ENCODE assay signal across 8 mouse cellular contexts in the genomic region with DNA sequence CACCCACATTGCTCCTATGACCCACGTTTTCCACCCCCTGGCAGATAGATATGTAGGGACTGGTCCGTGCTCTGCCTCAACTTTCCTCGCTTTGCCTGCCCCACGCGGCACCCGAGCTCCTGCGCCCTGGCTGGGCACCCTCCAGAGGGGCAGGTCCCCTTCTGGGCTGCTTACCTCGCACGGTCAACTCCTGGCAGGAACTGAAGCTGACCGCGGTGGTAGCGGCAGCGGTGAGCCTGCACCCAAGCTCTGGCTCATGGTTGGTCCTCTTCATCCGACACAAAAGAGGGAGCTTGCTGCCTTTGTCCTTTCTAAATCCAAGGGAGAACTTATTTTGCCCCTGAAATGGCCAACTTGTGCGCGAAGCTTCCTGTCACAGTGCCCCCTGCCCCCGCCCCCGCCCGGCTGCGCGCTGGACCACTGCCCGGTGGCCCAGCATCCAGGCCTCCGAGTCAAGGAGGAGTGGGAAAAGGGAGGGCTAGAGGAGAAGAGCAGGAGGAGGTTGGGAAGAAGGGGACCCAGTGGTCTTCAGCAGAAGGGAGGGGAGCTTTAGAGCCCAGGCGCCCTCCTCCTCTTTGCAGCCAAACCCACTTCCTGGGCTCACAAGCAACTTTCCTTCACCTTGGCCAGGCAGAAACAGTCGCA. TPM values are rescaled to one million over a fixed set of nuclear protein-coding genes. Genes with fewer than 3 reads are reported as not detected.
A peak's percentile ranks its signal among the peaks of the same experiment; 100 is the strongest.
DNase-seq lines count a peak whose midpoint lies in the region; ATAC-seq lines count a peak whose summit lies in the region.

A gene (minus strand): TSS at position 215 of the 645 bp plus-strand sequence.

- peak within 1 kb of the TSS; percentile 58 for H3K4me2 ChIP-seq in lung, embryonic 15.5 days

- H3K9ac ChIP-seq in lung, embryonic 15.5 days = no peak within 1 kb of the TSS

- 1% methylated on average over 25 of the region's 25 CpGs for WGBS in lung, embryonic 15.5 days

- H3K9me3 ChIP-seq in lung, embryonic 15.5 days = no peaks in the 10 kb centered on the region

- H3K27ac ChIP-seq in lung, embryonic 15.5 days = no peak within 1 kb of the TSS

- peaks cover 11% of the 10 kb centered on the region for H3K4me1 ChIP-seq in lung, embryonic 15.5 days

- DNase-seq in lung, postnatal 25 days (ENCODE audit: low spot score) = no peak
- DNase-seq in embryo, embryonic 10 days (ENCODE audit: low spot score) = peak; percentile 47
- peak; percentile 11 to 22 for DNase-seq in frontal cortex, postnatal 25 days (ENCODE audit: low spot score in 2 of 2)
- peak; percentile 33 to 54 for DNase-seq in left cerebral cortex, postnatal 25 days (ENCODE audit: low spot score in 2 of 2)
- DNase-seq in urinary bladder, postnatal 25 days (ENCODE audit: low spot score) = no peak
- DNase-seq in urinary bladder, postnatal 10 days (ENCODE audit: low spot score) = no peak

- peak within 1 kb of the TSS; percentile 32 for H3K4me3 ChIP-seq in lung, embryonic 15.5 days

- H3K36me3 ChIP-seq in lung, embryonic 15.5 days = no peaks in the 10 kb centered on the region

- intact Hi-C loops in left cerebral cortex, postnatal 25 days (cut with DNase I) = loop anchor here (5.0 kb wide), 1 partner anchor 63 kb away; no protein-coding TSS in a partner anchor

- H3K27me3 ChIP-seq in lung, embryonic 15.5 days = peaks cover 24% of the 10 kb centered on the region

- peak; percentile 52; the same call in 1 of the 2 replicates for ATAC-seq in lung, embryonic 15.5 days (ENCODE audit: borderline replicate concordance, extremely low read depth, low FRiP score, low TSS enrichment)
- 0 out of 2 replicates have a peak, but pooled peaks have one; percentile 23 for ATAC-seq in neutrophil, adult 5-6 weeks (ENCODE audit: extremely low read depth, insufficient number of reproducible peaks, low FRiP score, poor library complexity, severe bottlenecking)

RNA-seq across cellular contexts. Expression of the gene that starts here (rescaled TPM):
- 0.12 and 0.15 TPM in 2 replicates for polyA plus RNA-seq in lung, embryonic 15.5 days (2015; fragmentation: Nextera tagmentation; extraction: Ambion mirVana)
- 100 to 1,000 TPM; 131 to 135 TPM for total RNA-seq in left cerebral cortex, postnatal 25 days (2021)
- total RNA-seq in neutrophil, adult 5-6 weeks (2017) = not detected in 2 replicates

Comparison
In these comparisons a context has a peak if more than half of its experiments do, and no peak if none do; other contexts are left out.
1. RNA of the gene that starts here (total RNA-seq): 131 to 135 TPM in left cerebral cortex, postnatal 25 days; not detected in neutrophil, adult 5-6 weeks; every median in the first group is over 100 times any median in the second.
2. Peak in ATAC-seq, H3K4me3 ChIP-seq and H3K4me2 ChIP-seq in lung, embryonic 15.5 days; RNA of the gene not detected or under 1 TPM.
3. Peak in ATAC-seq in neutrophil, adult 5-6 weeks; RNA of the gene not detected or under 1 TPM.
4. DNase-seq: peak in embryo, embryonic 10 days (single experiment), frontal cortex, postnatal 25 days (2 of 2) and left cerebral cortex, postnatal 25 days (2 of 2); none in lung, postnatal 25 days (single experiment), urinary bladder, postnatal 25 days (single experiment) and urinary bladder, postnatal 10 days (single experiment).